Mouse (Mus musculus): ENCODE data around the gene Gm20388. TPM values are rescaled to one million over a fixed set of nuclear protein-coding genes. Genes with fewer than 3 reads are reported as not detected.

Gene Gm20388
- total RNA-seq, 2 experiments from 2014 or later, result 18.5 to 23.8 TPM

DNA sequence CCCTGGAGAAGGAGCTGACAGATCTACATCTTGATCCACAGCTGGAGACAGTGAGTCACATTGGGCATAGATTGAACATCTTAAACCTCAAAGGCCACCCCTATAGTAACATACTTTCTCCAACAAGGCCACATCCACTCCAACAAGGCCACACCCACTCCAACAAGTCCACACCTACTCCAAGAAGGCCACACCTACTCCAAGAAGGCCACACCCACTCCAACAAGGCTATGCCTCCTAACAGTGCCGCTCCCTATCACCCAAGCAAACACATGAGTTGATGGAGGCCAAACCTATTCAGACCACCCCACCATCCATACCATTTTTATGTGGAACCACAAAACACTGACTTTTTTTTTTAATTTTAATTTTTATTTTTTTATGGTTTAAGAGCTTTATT, 3756.2 kb downstream of the Gm20388 start:
- ATAC-seq (replicated peaks; ENCODE audit: poor library complexity, severe bottlenecking), result no peak

- ATAC-seq (replicated peaks; ENCODE audit: poor library complexity, severe bottlenecking), result peak; percentile 65
Measured at GRCm38 (mm10) chr8:123668681-123669080, 3758.0 kb downstream of the Gm20388 start.

GRCm38 (mm10) chr8:123670766-123671165, 3760.1 kb downstream of the Gm20388 start:
- no peak for ATAC-seq (replicated peaks; ENCODE audit: poor library complexity, severe bottlenecking)

GRCm38 (mm10) chr8:123671454-123671853, 3760.8 kb downstream of the Gm20388 start:
- ATAC-seq (replicated peaks; ENCODE audit: poor library complexity, severe bottlenecking), result peak; percentile 21; the same call in 1 of the 2 replicates

DNA sequence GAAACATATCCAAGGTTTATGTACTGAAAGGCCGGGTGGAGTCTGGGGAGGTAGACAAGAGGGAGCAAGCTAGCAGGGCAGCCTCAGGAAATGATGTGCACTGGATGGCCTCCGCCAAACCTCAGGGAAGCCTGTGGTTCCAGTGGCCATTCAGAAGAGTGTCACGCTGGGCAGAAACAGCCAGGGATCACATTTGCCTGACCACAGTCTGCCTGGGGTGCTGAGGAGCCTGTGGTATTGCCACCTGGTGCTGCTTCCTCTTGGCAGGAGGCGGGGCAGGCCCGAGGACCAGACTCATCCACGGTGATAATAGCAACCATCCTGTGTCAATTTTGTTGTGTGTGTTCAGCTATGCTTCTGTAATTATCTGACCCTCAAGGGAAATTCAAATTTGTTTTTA, 3762.0 kb downstream of the Gm20388 start:
- peak; percentile 94 for ATAC-seq (replicated peaks; ENCODE audit: poor library complexity, severe bottlenecking)

DNA sequence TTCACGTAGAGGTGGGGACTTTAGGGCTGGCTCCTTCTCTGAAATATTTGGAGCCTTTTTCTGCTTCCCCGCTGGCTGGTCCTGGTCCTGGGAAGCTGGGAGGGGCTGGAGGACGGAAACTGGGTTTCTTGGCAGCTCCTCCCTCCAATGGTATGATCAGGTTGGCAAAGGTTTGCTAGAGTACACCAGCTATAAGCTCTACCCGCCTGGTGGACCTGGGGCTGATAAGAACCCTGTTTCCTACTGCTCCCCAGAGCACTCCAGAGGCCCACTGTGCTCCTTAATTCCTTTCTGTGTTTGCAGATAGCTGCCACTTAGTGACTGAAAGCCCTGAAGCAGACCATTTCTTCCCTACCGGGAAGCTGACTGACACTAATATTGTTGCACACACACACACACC, 3765.0 kb downstream of the Gm20388 start:
- no peak for ATAC-seq (replicated peaks; ENCODE audit: poor library complexity, severe bottlenecking)

DNA sequence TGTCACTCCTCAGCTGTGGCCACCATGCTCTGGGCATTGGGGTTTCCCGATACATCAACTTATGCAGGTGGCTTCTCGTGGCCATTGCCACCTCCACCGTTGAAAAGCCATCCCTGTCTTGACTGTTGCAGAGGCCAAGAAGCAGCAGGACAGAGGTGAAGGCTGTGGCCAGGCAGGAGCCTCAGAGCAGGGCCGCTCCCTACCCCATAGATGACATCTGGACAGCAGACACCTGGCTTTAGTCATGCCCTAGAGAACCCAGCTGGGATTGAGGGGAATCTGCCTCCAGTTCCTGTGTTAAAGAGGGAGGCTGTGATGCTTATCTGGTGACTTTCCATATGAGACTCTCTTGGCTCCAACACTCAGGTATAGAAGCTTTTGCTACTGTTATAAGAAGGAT, 3767.7 kb downstream of the Gm20388 start:
- no peak for ATAC-seq (replicated peaks; ENCODE audit: poor library complexity, severe bottlenecking)

GRCm38 (mm10) chr8:123682073-123682761, 3771.6 kb downstream of the Gm20388 start:
- ATAC-seq (replicated peaks; ENCODE audit: poor library complexity, severe bottlenecking), result peak; percentile 59

GRCm38 (mm10) chr8:123683321-123683720, 3772.7 kb downstream of the Gm20388 start:
- no peak for ATAC-seq (replicated peaks; ENCODE audit: poor library complexity, severe bottlenecking)

GRCm38 (mm10) chr8:123684806-123685205, 3774.2 kb downstream of the Gm20388 start:
- ATAC-seq (replicated peaks; ENCODE audit: poor library complexity, severe bottlenecking), result no peak

DNA sequence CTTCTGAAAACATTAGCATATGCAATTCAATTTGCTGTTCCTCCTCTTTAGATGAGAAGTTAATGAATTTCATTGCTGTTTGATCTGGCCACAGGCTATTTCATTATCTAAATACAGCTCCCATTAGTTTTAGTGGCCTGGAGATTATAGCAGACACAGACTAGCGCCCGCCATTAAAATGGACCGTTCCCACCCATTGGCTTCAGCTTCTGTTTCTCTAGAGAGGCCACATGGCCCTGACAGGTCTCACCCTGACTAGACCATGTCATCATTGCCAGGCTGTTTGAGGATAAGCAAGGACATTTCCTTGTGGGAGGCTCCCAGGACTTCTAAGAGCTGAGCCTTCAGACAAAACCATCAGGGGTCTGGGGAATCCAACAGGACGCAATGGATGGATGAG, 3774.8 kb downstream of the Gm20388 start:
- ATAC-seq (replicated peaks; ENCODE audit: poor library complexity, severe bottlenecking), result no peak

GRCm38 (mm10) chr8:123687826-123688225, 3777.2 kb downstream of the Gm20388 start:
- ATAC-seq (replicated peaks; ENCODE audit: poor library complexity, severe bottlenecking), result no peak

DNA sequence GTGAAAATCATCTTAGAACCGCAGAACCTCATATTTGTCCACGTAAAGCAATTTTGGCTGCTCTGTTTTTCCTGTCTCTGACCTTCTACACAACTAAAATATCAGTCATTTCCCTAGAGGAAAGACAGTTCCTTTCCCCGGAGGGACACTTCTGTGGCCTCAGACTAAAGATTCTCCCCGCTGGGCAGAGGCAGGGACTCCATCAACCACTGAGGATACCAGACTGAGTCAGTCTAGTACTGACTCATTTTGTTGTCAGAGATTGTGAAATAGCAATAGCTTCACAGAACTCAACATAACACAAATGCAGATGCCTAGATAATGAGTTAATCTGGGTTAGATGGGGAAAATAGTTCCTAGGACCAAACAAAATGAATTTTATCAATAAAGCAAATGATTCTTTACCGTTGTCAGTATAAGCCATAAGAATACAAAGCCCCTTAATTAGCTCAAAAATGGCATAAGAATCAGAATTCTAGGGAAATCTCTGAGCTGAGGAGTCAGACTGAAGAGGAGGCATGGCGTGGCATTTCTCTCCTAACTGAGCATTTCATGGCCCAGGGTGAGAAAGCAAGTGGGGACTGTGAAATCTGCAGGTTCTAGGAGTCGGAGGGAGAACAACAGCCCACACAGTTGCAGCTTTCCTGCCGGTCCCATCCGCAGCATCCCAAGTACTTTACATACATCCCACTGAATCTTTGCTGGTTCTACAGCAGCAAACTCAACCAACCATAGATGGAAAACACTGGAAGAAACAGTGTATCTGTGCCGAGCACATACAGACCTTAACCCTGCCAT, 3781.7 kb downstream of the Gm20388 start:
- no peak for ATAC-seq (replicated peaks; ENCODE audit: poor library complexity, severe bottlenecking)

- ATAC-seq (replicated peaks; ENCODE audit: poor library complexity, severe bottlenecking), result no peak
Measured at GRCm38 (mm10) chr8:123696167-123696566, 3785.5 kb downstream of the Gm20388 start.

GRCm38 (mm10) chr8:123697329-123697728, 3786.7 kb downstream of the Gm20388 start:
- no peak for ATAC-seq (replicated peaks; ENCODE audit: poor library complexity, severe bottlenecking)

- no peak for ATAC-seq (replicated peaks; ENCODE audit: poor library complexity, severe bottlenecking)
Measured at GRCm38 (mm10) chr8:123700399-123701070, 3789.9 kb downstream of the Gm20388 start.

- ATAC-seq (replicated peaks; ENCODE audit: poor library complexity, severe bottlenecking), result no peak
Measured at GRCm38 (mm10) chr8:123701952-123702587, 3791.4 kb downstream of the Gm20388 start.

GRCm38 (mm10) chr8:123705376-123705775, 3794.7 kb downstream of the Gm20388 start:
- ATAC-seq (replicated peaks; ENCODE audit: poor library complexity, severe bottlenecking), result no peak

- no peak for ATAC-seq (replicated peaks; ENCODE audit: poor library complexity, severe bottlenecking)
Measured at GRCm38 (mm10) chr8:123707137-123707536, 3796.5 kb downstream of the Gm20388 start.

DNA sequence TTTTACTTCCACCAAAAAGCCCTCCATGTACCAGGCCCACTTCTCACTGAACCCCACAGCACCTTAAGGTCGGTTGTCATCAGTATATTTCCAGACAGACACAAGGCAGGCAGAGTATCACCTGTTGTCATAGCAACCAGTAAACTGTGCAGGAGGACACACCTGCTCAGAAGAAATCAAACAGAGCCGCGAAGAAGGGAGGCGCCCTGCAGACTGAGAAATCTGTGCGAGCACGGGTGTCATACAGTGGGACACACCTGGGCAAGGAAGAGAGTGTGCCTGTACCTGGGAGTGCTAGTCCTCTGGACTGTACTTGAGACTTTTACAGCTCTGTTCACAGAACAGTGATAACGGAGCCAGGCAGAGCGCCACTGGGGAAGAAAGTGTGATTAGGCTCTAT, 3798.1 kb downstream of the Gm20388 start:
- ATAC-seq (replicated peaks; ENCODE audit: poor library complexity, severe bottlenecking), result no peak

DNA sequence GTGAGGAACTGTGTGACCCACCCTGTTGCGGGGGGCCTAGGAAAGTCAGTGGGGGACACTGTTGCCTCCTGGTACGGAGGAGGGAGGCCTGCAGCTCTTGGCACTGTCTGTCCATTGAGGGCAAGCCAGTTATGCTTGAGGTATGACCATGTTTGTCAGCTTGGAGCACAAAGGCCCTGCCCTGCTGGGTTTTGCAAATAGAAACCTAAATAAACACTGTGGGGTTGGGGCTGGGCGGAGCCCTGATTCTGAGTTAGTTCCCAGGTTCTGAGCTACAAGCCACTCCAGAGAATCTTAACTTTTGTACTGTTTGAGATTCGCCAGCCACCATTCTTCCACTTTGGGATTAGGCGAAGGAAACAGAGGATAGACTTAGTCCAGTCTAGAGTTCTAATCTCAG, 3799.7 kb downstream of the Gm20388 start:
- ATAC-seq (replicated peaks; ENCODE audit: poor library complexity, severe bottlenecking), result no peak
